Mouse (Mus musculus) ES-E14 (cell line): ENCODE measurements around the gene Tfr2. TPM values are rescaled to one million over a fixed set of nuclear protein-coding genes. Genes with fewer than 3 reads are reported as not detected.
"Not testable (repeated sequence)": the region's sequence is repeated elsewhere in the genome, so short reads cannot be mapped to it uniquely, and the experiment has no call there.

Experiments used
- DNase-seq: peaks from one replicate; pipeline ENCODE4 v3.0.0-alpha.2; 2013; ENCODE audit warnings: low read depth, low spot score
- H3K27ac ChIP-seq: 2 replicates; pipeline ENCODE4 v1.5.1; 2012; ENCODE audit warnings: low read depth, mild to moderate bottlenecking, low read length, moderate library complexity, mixed read lengths; ENCODE audit not compliant: poor library complexity, insufficient read depth, severe bottlenecking
- H3K36me3 ChIP-seq: 2 replicates; pipeline ENCODE4 v1.6.1; 2012; ENCODE audit warnings: mild to moderate bottlenecking, low read length, moderate library complexity, mixed read lengths; ENCODE audit not compliant: control insufficient read depth, poor library complexity, insufficient read depth, severe bottlenecking
- H3K4me1 ChIP-seq, 2 experiments: fragments of 150-350 bp in 1 of 2; sonication (generic) in 1 of 2; 2 replicates each; pipeline ENCODE4 v1.6.1; 2012; ENCODE audit warnings: low read length in 2 of 2, mild to moderate bottlenecking in 1 of 2, mixed read lengths in 1 of 2; ENCODE audit not compliant: control insufficient read depth in 2 of 2, insufficient read depth in 2 of 2, poor library complexity in 1 of 2
- H3K4me3 ChIP-seq, 2 experiments: fragments of 150-350 bp in 1 of 2; sonication (generic) in 1 of 2; 2 replicates each; pipeline ENCODE4 v1.5.1; 2012; ENCODE audit warnings: low read length in 2 of 2, low read depth in 1 of 2, mild to moderate bottlenecking in 1 of 2, mixed read lengths in 1 of 2; ENCODE audit not compliant: insufficient read depth in 1 of 2, poor library complexity in 1 of 2, severe bottlenecking in 1 of 2
- H3K9ac ChIP-seq: 2 replicates; pipeline ENCODE4 v1.6.1; 2012; ENCODE audit warnings: low read depth, mild to moderate bottlenecking, low read length, mixed read lengths; ENCODE audit not compliant: poor library complexity, insufficient read depth, severe bottlenecking
- H3K9me3 ChIP-seq: fragments of 150-350 bp; sonication (generic); 2 replicates; pipeline ENCODE4 v1.6.1; 2012; ENCODE audit warnings: low read depth, mild to moderate bottlenecking, low read length; ENCODE audit not compliant: control insufficient read depth, insufficient read depth
- CHD2 ChIP-seq: IDR thresholded peaks from 2 replicates; pipeline ENCODE4 v1.6.1; 2014; ENCODE audit warnings: mild to moderate bottlenecking, low read depth, low read length, inconsistent platforms
- HCFC1 ChIP-seq: IDR thresholded peaks from 2 replicates; pipeline ENCODE4 v1.6.1; 2012; ENCODE audit warnings: low read length, inconsistent platforms, borderline replicate concordance; ENCODE audit not compliant: insufficient read depth
- MAFK ChIP-seq: IDR thresholded peaks from 2 replicates; pipeline ENCODE4 v1.6.1; 2014; ENCODE audit warnings: mild to moderate bottlenecking, low read depth, low read length, inconsistent platforms; ENCODE audit not compliant: insufficient read depth
- ZC3H11A ChIP-seq: IDR thresholded peaks from 2 replicates; pipeline ENCODE4 v1.6.1; 2012; ENCODE audit warnings: low read depth, mild to moderate bottlenecking, inconsistent platforms, low read length, borderline replicate concordance
- ZNF384 ChIP-seq: IDR thresholded peaks from 2 replicates; pipeline ENCODE4 v1.6.1; 2012; ENCODE audit warnings: low read depth, low read length, inconsistent platforms
- in situ Hi-C, 2 experiments: fragments of 600-800 bp; cut with MboI; formaldehyde crosslinking; loops; one replicate each; pipeline ENCODE4 v1.15.1; 2025; ENCODE audit warnings: low sequenced_read_pairs in 2 of 2, inconsistent platforms in 1 of 2; ENCODE audit not compliant: unreplicated experiment in 2 of 2
- total RNA-seq: library from RNA; depleted of rRNA; stranded (reverse); fragments of 300-350 nt; gene quantifications from 2 replicates; pipeline ENCODE4 v1.2.3, GENCODE M21; 2012

Tfr2 gene
- total RNA-seq, 1 experiment: 3.7 TPM

DNA sequence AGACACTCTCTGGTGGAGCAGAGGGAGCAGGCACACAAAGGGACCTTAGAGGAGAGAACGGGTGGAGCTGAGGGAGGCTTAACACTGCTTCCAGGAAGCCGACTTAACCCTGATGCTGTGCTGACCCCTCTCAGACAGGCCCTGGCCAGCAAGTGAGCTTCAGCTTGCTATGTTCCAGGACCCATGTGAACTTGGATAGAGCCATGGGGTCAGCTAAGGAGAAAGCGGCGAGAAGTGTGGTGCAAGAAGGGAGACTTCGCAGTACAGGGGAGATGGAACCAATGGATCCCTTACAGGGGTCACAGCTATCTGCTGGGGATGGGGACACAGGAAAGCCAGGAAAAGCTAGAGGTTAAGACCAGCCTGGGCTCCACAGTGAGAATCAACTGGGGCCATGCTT, 43.4 kb downstream of the Tfr2 start:
- peak overlapping the region in 1 of 2 experiments; percentile 3; a peak in 1 of 4 replicates for H3K4me3 ChIP-seq
- H3K9ac ChIP-seq: peak overlapping the region; percentile 60; the same call in 1 of the 2 replicates
- TF ChIP-seq MAFK (no peak), HCFC1 (no peak), CHD2 (no peak), ZC3H11A (no peak), ZNF384 (no peak)
- no peak for DNase-seq
- H3K4me1 ChIP-seq: peaks cover 4 to 51% of the 10 kb centered on the region in 2 experiments; a peak in 3 of 4 replicates
- no peaks in the 10 kb centered on the region for H3K36me3 ChIP-seq
- in situ Hi-C loops: no loop called here
- H3K27ac ChIP-seq: peak overlapping the region; percentile 66
- no peaks in the 10 kb centered on the region for H3K9me3 ChIP-seq

DNA sequence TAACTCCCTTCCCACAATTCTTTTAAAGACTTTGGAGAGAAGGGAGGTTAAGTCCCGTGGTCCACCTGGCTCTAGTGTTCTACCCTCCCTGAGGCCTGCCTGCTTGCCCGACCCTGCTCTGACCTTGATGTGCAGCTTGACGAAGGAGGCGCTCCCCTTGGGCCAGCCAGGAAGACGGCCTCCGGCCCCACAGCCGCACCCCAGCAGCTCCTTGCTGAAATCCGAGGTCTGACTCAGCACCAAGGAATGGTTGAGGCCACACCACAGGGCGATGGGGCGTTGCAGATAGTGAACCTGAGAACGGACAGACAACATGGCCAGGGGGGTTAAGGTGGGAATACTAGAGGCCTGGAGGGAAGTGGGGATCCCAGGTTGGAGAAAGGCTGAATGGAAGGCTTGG, 43.9 kb downstream of the Tfr2 start, which contains the start of gene Pcolce:
Gene Pcolce (minus strand): TSS at position 235 of the 400 bp plus-strand sequence.
- H3K4me1 ChIP-seq: peaks cover 4 to 49% of the 10 kb centered on the region in 2 experiments; a peak in 3 of 4 replicates

DNA sequence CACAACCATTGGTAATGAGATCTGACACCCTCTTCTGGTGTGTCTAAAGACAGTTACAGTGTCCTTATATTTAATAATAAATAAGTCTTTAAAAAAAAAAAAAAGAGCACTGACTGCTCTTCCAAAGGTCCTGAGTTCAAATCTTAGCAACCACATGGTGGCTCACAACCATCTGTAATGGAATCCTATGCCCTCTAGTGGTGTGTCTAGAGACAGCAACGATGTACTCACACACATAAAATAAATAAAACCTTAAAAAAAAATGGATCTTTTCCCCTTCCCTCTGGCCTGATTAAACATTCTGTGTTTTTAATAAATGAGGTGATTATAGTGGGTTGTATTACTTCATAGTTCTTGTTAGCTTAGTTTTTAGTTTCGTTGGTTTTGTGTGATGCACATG, 45.3 kb downstream of the Tfr2 start:
- in situ Hi-C loops, H3K27ac ChIP-seq, H3K4me3 ChIP-seq, H3K36me3 ChIP-seq, DNase-seq, H3K9me3 ChIP-seq, H3K9ac ChIP-seq: not testable (repeated sequence)
- peaks cover 4 to 41% of the 10 kb centered on the region in 2 experiments; a peak in 3 of 4 replicates for H3K4me1 ChIP-seq

More for the DNA sequence above, 43.9 kb downstream of the Tfr2 start, which contains the start of gene Pcolce:
- peak within 1 kb of the TSS; percentile 60 for H3K9ac ChIP-seq
- no peak for DNase-seq
- TF ChIP-seq HCFC1: no peak
- peak; percentile 80 for TF ChIP-seq MAFK
- peak within 1 kb of the TSS; percentile 66 for H3K27ac ChIP-seq
- peak within 1 kb of the TSS in 1 of 2 experiments; percentile 3; a peak in 1 of 4 replicates for H3K4me3 ChIP-seq
- H3K9me3 ChIP-seq: no peaks in the 10 kb centered on the region
- no peaks in the 10 kb centered on the region for H3K36me3 ChIP-seq
- in situ Hi-C loops: no loop called here

DNA sequence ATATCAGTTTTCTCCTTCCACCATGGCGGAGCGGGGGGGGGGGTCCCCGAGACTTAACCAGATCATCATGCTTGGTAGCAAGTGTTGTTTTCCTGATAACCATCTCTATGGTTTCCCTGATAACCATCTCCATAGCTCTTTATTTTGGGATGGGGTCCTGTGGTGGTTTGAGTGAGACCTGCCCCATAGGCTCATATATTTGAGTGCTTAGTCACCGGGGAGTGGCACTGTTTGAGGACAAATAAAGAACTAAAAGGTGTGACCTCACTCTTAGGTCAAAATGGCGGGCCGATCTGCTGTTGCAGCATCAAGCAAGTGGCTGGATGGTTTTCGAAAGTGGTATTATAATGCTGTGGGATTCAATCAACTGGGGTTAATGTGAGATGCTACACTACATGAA, 45.7 kb downstream of the Tfr2 start:
- Histone ChIP-seq H3K4me1 (peaks cover 4 to 37% of the 10 kb centered on the region in 2 experiments; a peak in 3 of 4 replicates), H3K4me3 (no peak overlapping the region), H3K9ac (no peak overlapping the region), H3K27ac (no peak overlapping the region), H3K36me3 (no peaks in the 10 kb centered on the region), H3K9me3 (no peaks in the 10 kb centered on the region)
- no peak for DNase-seq
- in situ Hi-C loops: no loop called here
- TF ChIP-seq HCFC1: no peak
- no peak for TF ChIP-seq ZNF384
- TF ChIP-seq ZC3H11A: no peak
- no peak for TF ChIP-seq CHD2
- no peak for TF ChIP-seq MAFK

DNA sequence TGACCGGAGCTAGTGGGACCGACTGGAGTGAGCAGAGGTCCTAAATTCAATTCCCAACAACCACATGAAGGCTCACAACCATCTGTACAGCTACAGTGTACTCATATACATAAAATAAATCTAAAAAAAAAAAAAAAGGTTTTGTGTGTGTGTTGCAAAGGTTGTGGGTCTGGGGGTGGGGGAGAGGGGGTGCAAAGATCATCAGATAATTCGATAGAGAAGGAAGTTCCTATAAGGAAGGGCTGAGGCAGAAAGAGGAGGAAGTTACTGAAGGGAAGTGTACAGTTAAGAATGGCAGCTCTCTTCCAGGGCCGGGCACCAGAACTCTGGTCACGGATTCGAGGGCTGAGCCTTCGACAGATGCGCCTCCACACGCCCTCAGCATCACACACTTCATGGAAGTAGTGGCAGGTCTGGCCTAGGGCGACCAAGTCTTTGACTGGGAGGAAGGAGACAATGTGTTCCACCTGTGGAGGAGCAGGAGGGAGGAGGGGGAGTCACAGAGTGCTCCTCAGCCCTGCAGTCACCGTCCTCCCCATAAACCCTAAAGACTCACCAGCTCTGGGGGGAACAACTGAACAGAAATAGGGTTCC, 54.4 kb downstream of the Tfr2 start:
- Histone ChIP-seq H3K36me3 (no peaks in the 10 kb centered on the region), H3K27ac (no peak overlapping the region), H3K9me3 (no peaks in the 10 kb centered on the region), H3K4me3 (no peak overlapping the region), H3K4me1 (peaks cover 0 to 17% of the 10 kb centered on the region in 2 experiments; a peak in 1 of 4 replicates), H3K9ac (no peak overlapping the region)
- no peak for TF ChIP-seq HCFC1
- TF ChIP-seq MAFK: no peak
- TF ChIP-seq ZNF384: no peak
- no peak for TF ChIP-seq ZC3H11A
- TF ChIP-seq CHD2: no peak
- no peak for DNase-seq
- in situ Hi-C loops: no loop called here
